Mouse (Mus musculus) testis, adult 2 months (tissue): Measurements from ENCODE around the gene Mterf2.

Experiments
- CTCF ChIP-seq: fragments of 200-500 bp; IDR thresholded peaks from 2 replicates; pipeline ENCODE4 v1.5.1; 2012; ENCODE audit warnings: low read depth, mild to moderate bottlenecking, inconsistent platforms, low read length, moderate library complexity; ENCODE audit not compliant: control insufficient read depth, insufficient read depth, insufficient replicate concordance
- POLR2A ChIP-seq: fragments of 200-500 bp; IDR thresholded peaks from 2 replicates; pipeline ENCODE4 v1.6.1; 2012; ENCODE audit warnings: low read depth, mild to moderate bottlenecking, inconsistent platforms, low read length, moderate library complexity; ENCODE audit not compliant: control insufficient read depth

DNA sequence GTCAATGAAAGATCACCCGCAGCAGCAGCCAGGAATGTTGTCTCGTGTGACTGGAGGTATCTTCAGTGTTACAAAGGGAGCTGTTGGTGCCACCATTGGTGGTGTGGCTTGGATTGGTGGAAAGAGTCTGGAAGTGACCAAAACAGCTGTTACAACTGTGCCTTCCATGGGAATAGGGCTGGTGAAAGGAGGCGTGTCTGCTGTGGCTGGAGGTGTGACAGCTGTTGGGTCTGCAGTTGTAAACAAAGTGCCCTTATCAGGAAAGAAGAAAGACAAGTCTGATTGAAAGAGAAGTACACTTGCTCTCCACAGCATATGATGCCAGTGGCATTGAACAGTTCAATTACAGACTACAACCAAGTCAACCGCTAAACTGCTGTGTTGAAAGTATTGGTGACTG, 13.4 kb downstream of the Mterf2 start:
- TF ChIP-seq CTCF = no peak
- no peak for TF ChIP-seq POLR2A
